In genomic region chr3:107981261-107981660, GRCm38 (mm10) we compare ENCODE assay signal across 24 mouse cellular contexts. TPM values are rescaled to one million over a fixed set of nuclear protein-coding genes. Genes with fewer than 3 reads are reported as not detected.
DNase-seq lines count a peak whose midpoint lies in the region; ATAC-seq and TF ChIP-seq lines count a peak whose summit lies in the region.
"Had no signal": no experiment of that assay in that cellular context is flagged by ENCODE, and none has a peak within 500 bp of the region (broad histone marks: within the 10 kb centered on the region; RNA-seq: fewer than 3 reads in every experiment).

No protein-coding gene starts in this region.

- no peak overlapping the region for H3K27ac ChIP-seq in forebrain, postnatal 0 days (ENCODE audit: low read depth, low read length)
- H3K27ac ChIP-seq in forebrain, embryonic 14.5 days (ENCODE audit: low read depth, low read length): no peak overlapping the region
- no peak overlapping the region for H3K27ac ChIP-seq in layer of hippocampus, adult 2 months
- H3K27ac ChIP-seq: heart, embryonic 10.5 days; midbrain, embryonic 13.5 days; neural tube, embryonic 12.5 days had no signal

- 60% methylated on average over 3 of the region's 3 CpGs for WGBS in forebrain, postnatal 0 days
- WGBS in forebrain, embryonic 14.5 days: 67% methylated on average over 3 of the region's 3 CpGs

- no peak for DNase-seq in forebrain, postnatal 0 days
- DNase-seq in forebrain, embryonic 14.5 days (ENCODE audit: low spot score): no peak
- no peak for DNase-seq in layer of hippocampus, adult 2 months (ENCODE audit: low spot score in 2 of 2)
- no peak for DNase-seq in layer of hippocampus, postnatal 10 days (ENCODE audit: low spot score in 2 of 2)
- DNase-seq in 3T3-L1 (ENCODE audit: low read depth, low spot score): peak; percentile 27
- no peak for DNase-seq in adrenal gland, postnatal 36 days
- DNase-seq: adrenal gland, adult 8-10 months; cerebellum, adult 18-20 months; cerebellum, postnatal 14 days; kidney, adult 11 months; lung, postnatal 14 days; thymus, postnatal 25 days had no signal

- H3K4me1 ChIP-seq in forebrain, postnatal 0 days (ENCODE audit: insufficient read depth): no peaks in the 10 kb centered on the region
- no peaks in the 10 kb centered on the region for H3K4me1 ChIP-seq in forebrain, embryonic 14.5 days (ENCODE audit: control insufficient read depth, insufficient read depth, low read length)
- H3K4me1 ChIP-seq: midbrain, embryonic 13.5 days; neural tube, embryonic 12.5 days had no signal

- no peak overlapping the region for H3K4me2 ChIP-seq in forebrain, postnatal 0 days (ENCODE audit: low read depth)
- no peak overlapping the region for H3K4me2 ChIP-seq in forebrain, embryonic 14.5 days (ENCODE audit: low read length)
- H3K4me2 ChIP-seq: midbrain, embryonic 13.5 days; neural tube, embryonic 12.5 days had no signal

- TF ChIP-seq CTCF in forebrain, postnatal 0 days (IDR thresholded peaks at IDR 0.05; ENCODE audit: low read depth): no peak
- peak; percentile 49 for TF ChIP-seq CTCF in layer of hippocampus, adult 2 months (conservative IDR thresholded peaks at IDR 0.05)

- no peaks in the 10 kb centered on the region for H3K36me3 ChIP-seq in forebrain, postnatal 0 days (ENCODE audit: insufficient read depth)
- no peaks in the 10 kb centered on the region for H3K36me3 ChIP-seq in forebrain, embryonic 14.5 days (ENCODE audit: control insufficient read depth, insufficient read depth, low read length)
- H3K36me3 ChIP-seq: heart, embryonic 10.5 days; midbrain, embryonic 13.5 days; neural tube, embryonic 12.5 days had no signal

- no peak overlapping the region for H3K9ac ChIP-seq in forebrain, postnatal 0 days
- no peak overlapping the region for H3K9ac ChIP-seq in forebrain, embryonic 14.5 days (ENCODE audit: low read length)
- H3K9ac ChIP-seq: midbrain, embryonic 13.5 days; neural tube, embryonic 12.5 days had no signal

- ATAC-seq in forebrain, postnatal 0 days: peak; percentile 71; the same call in 1 of the 2 replicates
- no peak for ATAC-seq in forebrain, embryonic 14.5 days
- ATAC-seq in megakaryocyte-erythroid progenitor cell, adult 5-6 weeks (replicated peaks; ENCODE audit: low FRiP score, low TSS enrichment, poor library complexity, severe bottlenecking): peak; percentile 57; the same call in 1 of the 2 replicates
- ATAC-seq: hindbrain, embryonic 16.5 days; midbrain, embryonic 13.5 days had no signal

- no peaks in the 10 kb centered on the region for H3K9me3 ChIP-seq in forebrain, postnatal 0 days (ENCODE audit: low read length)
- no peaks in the 10 kb centered on the region for H3K9me3 ChIP-seq in forebrain, embryonic 14.5 days (replicated peaks; ENCODE audit: control insufficient read depth, low read length)
- H3K9me3 ChIP-seq: heart, embryonic 10.5 days; midbrain, embryonic 13.5 days; neural tube, embryonic 12.5 days had no signal

- H3K27me3 ChIP-seq in forebrain, postnatal 0 days (ENCODE audit: insufficient read depth, low read length): no peaks in the 10 kb centered on the region
- H3K27me3 ChIP-seq in forebrain, embryonic 14.5 days (replicated peaks; ENCODE audit: control insufficient read depth, insufficient read depth, low read length): no peaks in the 10 kb centered on the region
- H3K27me3 ChIP-seq: midbrain, embryonic 13.5 days; neural tube, embryonic 12.5 days had no signal

- H3K4me3 ChIP-seq in forebrain, postnatal 0 days (ENCODE audit: low read depth, low read length): no peak overlapping the region
- H3K4me3 ChIP-seq in forebrain, embryonic 14.5 days (ENCODE audit: low read depth, low read length): no peak overlapping the region
- H3K4me3 ChIP-seq in layer of hippocampus, adult 2 months: no peak overlapping the region
- H3K4me3 ChIP-seq: heart, embryonic 10.5 days; midbrain, embryonic 13.5 days; neural tube, embryonic 12.5 days had no signal

RNA-seq across cellular contexts. Expression of gene Gstm2, which starts 5.0 kb away (rescaled TPM):
- total RNA-seq in forebrain, postnatal 0 days (2014; rRNA removed): 6.5 TPM in 2 replicates
- polyA plus RNA-seq in forebrain, postnatal 0 days (2015; fragmentation: Nextera tagmentation; extraction: Ambion mirVana): 11.9 and 12.0 TPM in 2 replicates
- 5.5 and 6.0 TPM in 2 replicates for polyA plus RNA-seq in forebrain, embryonic 14.5 days (2014; fragmentation: Nextera tagmentation; extraction: Ambion mirVana)
- total RNA-seq in layer of hippocampus, adult 2 months (2021): 1 to 10 TPM; 2.3 to 3.6 TPM
- total RNA-seq in layer of hippocampus, postnatal 10 days (2021): 1 to 10 TPM; 2.3 to 4.0 TPM
- not detected in 2 replicates for total RNA-seq in megakaryocyte-erythroid progenitor cell, adult 5-6 weeks (2014; fragmentation: Nextera tagmentation)
- 1.5 and 2.6 TPM in 2 replicates for total RNA-seq in megakaryocyte-erythroid progenitor cell, adult 5-6 weeks (2017)
- 100 to 1,000 TPM; 143 to 261 TPM for total RNA-seq in adrenal gland, postnatal 36 days (2021)

RNA-seq across cellular contexts. Expression of gene Gstm3, which starts 12.2 kb away (rescaled TPM):
- not detected in 2 replicates for total RNA-seq in forebrain, postnatal 0 days (2014; rRNA removed)
- polyA plus RNA-seq in forebrain, postnatal 0 days (2015; fragmentation: Nextera tagmentation; extraction: Ambion mirVana): not detected in 2 replicates
- polyA plus RNA-seq in forebrain, embryonic 14.5 days (2014; fragmentation: Nextera tagmentation; extraction: Ambion mirVana): not detected in 2 replicates
- not detected for total RNA-seq in layer of hippocampus, adult 2 months (2021)
- not detected for total RNA-seq in layer of hippocampus, postnatal 10 days (2021)
- not detected in 2 replicates for total RNA-seq in megakaryocyte-erythroid progenitor cell, adult 5-6 weeks (2014; fragmentation: Nextera tagmentation)
- total RNA-seq in megakaryocyte-erythroid progenitor cell, adult 5-6 weeks (2017): not detected in 2 replicates
- not detected for total RNA-seq in adrenal gland, postnatal 36 days (2021)
- total RNA-seq: gastrocnemius, adult 8-10 months; hematopoietic stem cell, adult 5-6 weeks; layer of hippocampus, postnatal 14 days; megakaryocyte, adult 5-6 weeks had no signal
- polyA plus RNA-seq: embryonic facial prominence, embryonic 11.5 days; forebrain, embryonic 11.5 days; hindbrain, embryonic 16.5 days; limb, embryonic 11.5 days; midbrain, embryonic 13.5 days; neural tube, embryonic 12.5 days had no signal

RNA-seq across cellular contexts. Expression of gene Gstm1, which starts 36.5 kb away (rescaled TPM):
- total RNA-seq in forebrain, postnatal 0 days (2014; rRNA removed): 57.9 and 58.1 TPM in 2 replicates
- 190 and 241 TPM in 2 replicates for polyA plus RNA-seq in forebrain, postnatal 0 days (2015; fragmentation: Nextera tagmentation; extraction: Ambion mirVana)
- polyA plus RNA-seq in forebrain, embryonic 14.5 days (2014; fragmentation: Nextera tagmentation; extraction: Ambion mirVana): 50.5 and 65.0 TPM in 2 replicates
- total RNA-seq in layer of hippocampus, adult 2 months (2021): 100 to 1,000 TPM; 350 to 371 TPM
- total RNA-seq in layer of hippocampus, postnatal 10 days (2021): 100 to 1,000 TPM in 1 of 2 experiments, 10 to 100 TPM in 1; 94.4 to 102 TPM
- 9.1 and 18.8 TPM in 2 replicates for total RNA-seq in megakaryocyte-erythroid progenitor cell, adult 5-6 weeks (2014; fragmentation: Nextera tagmentation)
- 8.4 and 14.7 TPM in 2 replicates for total RNA-seq in megakaryocyte-erythroid progenitor cell, adult 5-6 weeks (2017)
- total RNA-seq in adrenal gland, postnatal 36 days (2021): 100 to 1,000 TPM; 325 to 425 TPM

RNA-seq across cellular contexts. Expression of gene Gstm6, which starts 37.7 kb away (rescaled TPM):
- 12.5 and 20.7 TPM in 2 replicates for total RNA-seq in forebrain, postnatal 0 days (2014; rRNA removed)
- polyA plus RNA-seq in forebrain, postnatal 0 days (2015; fragmentation: Nextera tagmentation; extraction: Ambion mirVana): 12.5 and 20.0 TPM in 2 replicates
- polyA plus RNA-seq in forebrain, embryonic 14.5 days (2014; fragmentation: Nextera tagmentation; extraction: Ambion mirVana): 13.1 and 13.3 TPM in 2 replicates
- total RNA-seq in layer of hippocampus, adult 2 months (2021): 10 to 100 TPM; 16.6 to 19.5 TPM
- 10 to 100 TPM in 1 of 2 experiments, 1 to 10 TPM in 1; 8.8 to 12.0 TPM for total RNA-seq in layer of hippocampus, postnatal 10 days (2021)
- total RNA-seq in megakaryocyte-erythroid progenitor cell, adult 5-6 weeks (2014; fragmentation: Nextera tagmentation): not detected in 2 replicates
- total RNA-seq in megakaryocyte-erythroid progenitor cell, adult 5-6 weeks (2017): not detected in 2 replicates
- 1 to 10 TPM; 4.3 to 6.0 TPM for total RNA-seq in adrenal gland, postnatal 36 days (2021)
- total RNA-seq: hematopoietic stem cell, adult 5-6 weeks; megakaryocyte, adult 5-6 weeks had no signal

RNA-seq across cellular contexts. Expression of gene Gstm7, which starts 49.6 kb away (rescaled TPM):
- 32.2 and 38.9 TPM in 2 replicates for total RNA-seq in forebrain, postnatal 0 days (2014; rRNA removed)
- 42.4 and 44.8 TPM in 2 replicates for polyA plus RNA-seq in forebrain, postnatal 0 days (2015; fragmentation: Nextera tagmentation; extraction: Ambion mirVana)
- 92.7 and 102 TPM in 2 replicates for polyA plus RNA-seq in forebrain, embryonic 14.5 days (2014; fragmentation: Nextera tagmentation; extraction: Ambion mirVana)
- 100 to 1,000 TPM; 173 to 177 TPM for total RNA-seq in layer of hippocampus, adult 2 months (2021)
- 10 to 100 TPM; 60.7 to 70.1 TPM for total RNA-seq in layer of hippocampus, postnatal 10 days (2021)
- 0.62 and 6.3 TPM in 2 replicates for total RNA-seq in megakaryocyte-erythroid progenitor cell, adult 5-6 weeks (2014; fragmentation: Nextera tagmentation)
- total RNA-seq in megakaryocyte-erythroid progenitor cell, adult 5-6 weeks (2017): 1.9 TPM in 1 of 2 replicates, not detected in the other
- 100 to 1,000 TPM; 143 to 157 TPM for total RNA-seq in adrenal gland, postnatal 36 days (2021)

Comparison
In these comparisons a context has a peak if more than half of its experiments do, and no peak if none do; other contexts are left out.
1. RNA of gene Gstm2, which starts 5.0 kb away (total RNA-seq): 143 to 261 TPM in adrenal gland, postnatal 36 days; 6.5 TPM in forebrain, postnatal 0 days, 2.3 to 4.0 TPM in layer of hippocampus, postnatal 10 days, 2.3 to 3.6 TPM in layer of hippocampus, adult 2 months and 1.5 to 2.6 TPM in megakaryocyte-erythroid progenitor cell, adult 5-6 weeks; every median in the first group is over 10 times any median in the second.